Mouse (Mus musculus): ENCODE results near the gene Shld2.

DNA sequence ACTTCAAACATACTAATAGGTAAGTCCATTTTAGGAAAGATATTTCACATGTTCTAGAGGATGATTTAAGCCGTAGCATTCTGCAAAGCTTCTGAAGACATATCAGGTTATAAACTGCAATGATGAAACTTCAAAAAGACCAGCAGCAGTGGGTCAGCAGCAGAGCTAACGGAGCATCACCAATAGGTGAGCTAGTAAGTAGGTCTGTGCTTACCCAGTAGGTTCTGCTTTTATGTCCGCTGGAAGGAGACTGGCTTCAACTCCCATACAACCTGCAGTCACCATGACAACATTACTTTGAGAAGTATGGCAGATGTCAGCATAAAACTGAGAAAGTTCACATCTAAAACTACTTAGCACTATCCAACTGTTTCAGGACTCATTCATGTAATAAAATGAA is 16.7 kb downstream of the Shld2 start:
- TF ChIP-seq MYOD1 (IDR thresholded peaks at IDR 0.05; ENCODE audit: control insufficient read depth in 1 of 3, insufficient read length in 2 of 3, low read depth in 2 of 3) (no peak), MAX (IDR thresholded peaks at IDR 0.05; ENCODE audit: low read depth) (no peak), E2F4 (IDR thresholded peaks at IDR 0.05; ENCODE audit: insufficient read depth) (no peak), POLR2A (IDR thresholded peaks at IDR 0.05; ENCODE audit: insufficient read length, low read depth) (no peak), POLR2AphosphoS2 (IDR thresholded peaks at IDR 0.05; ENCODE audit: insufficient read length, low read depth) (no peak), TCF3 (IDR thresholded peaks at IDR 0.05; ENCODE audit: insufficient read length, low read depth) (no peak)
